Comparison of ENCODE assay signal across 7 mouse cellular contexts in the genomic region with DNA sequence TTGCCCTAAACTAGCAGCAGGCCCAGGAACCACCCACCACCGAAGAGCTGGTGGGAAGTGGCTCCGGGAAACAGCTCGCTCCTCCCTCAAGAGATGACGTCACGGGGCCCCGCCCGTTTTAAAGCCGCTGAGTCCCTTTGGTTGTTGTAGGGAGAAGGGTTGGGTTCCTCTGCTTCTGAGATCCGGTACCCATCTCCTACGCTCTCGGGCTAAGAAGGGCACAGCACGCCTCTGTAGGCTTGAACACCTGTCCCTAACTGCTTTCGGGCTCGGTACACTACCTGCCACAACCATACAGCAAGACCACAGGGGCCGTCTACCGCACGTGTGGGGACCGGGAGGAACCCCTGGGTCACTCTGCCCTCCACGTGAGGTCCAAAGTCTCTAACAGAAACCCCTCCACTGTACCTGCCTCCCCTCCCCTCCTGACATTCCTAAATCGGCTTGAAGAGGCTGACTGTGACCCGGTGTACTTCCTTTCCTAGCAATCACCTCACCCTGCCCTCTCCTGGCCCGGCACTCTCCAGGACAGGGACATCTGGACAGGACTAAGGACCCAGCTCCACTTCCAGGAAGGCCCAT. TPM values are rescaled to one million over a fixed set of nuclear protein-coding genes. Genes with fewer than 3 reads are reported as not detected.
DNase-seq lines count a peak whose midpoint lies in the region; ATAC-seq and TF ChIP-seq lines count a peak whose summit lies in the region.

No protein-coding gene starts in this region.

- peak; percentile 91 for DNase-seq in heart, embryonic 10.5 days (ENCODE audit: low spot score)
- DNase-seq in limb, embryonic 14.5 days (ENCODE audit: low spot score): peak; percentile 85
- DNase-seq in spleen, postnatal 14 days (ENCODE audit: low spot score in 2 of 2): peak; percentile 62 to 73

- H3K27me3 ChIP-seq in embryonic facial prominence, embryonic 15.5 days: no peaks in the 10 kb centered on the region
- H3K27me3 ChIP-seq in heart, embryonic 10.5 days (ENCODE audit: insufficient read depth, poor library complexity, severe bottlenecking): 0 out of 2 replicates have a peak, but pooled peaks cover 6% of the 10 kb centered on the region
- no peaks in the 10 kb centered on the region for H3K27me3 ChIP-seq in kidney, embryonic 14.5 days (ENCODE audit: control insufficient read depth, insufficient read depth, low read length)
- H3K27me3 ChIP-seq in limb, embryonic 14.5 days (ENCODE audit: control insufficient read depth, insufficient read depth, low read length): no peaks in the 10 kb centered on the region
- H3K27me3 ChIP-seq in midbrain, embryonic 16.5 days (ENCODE audit: control insufficient read depth, insufficient read depth, low read depth, low read length): no peaks in the 10 kb centered on the region

- no peaks in the 10 kb centered on the region for H3K36me3 ChIP-seq in embryonic facial prominence, embryonic 15.5 days
- no peaks in the 10 kb centered on the region for H3K36me3 ChIP-seq in heart, embryonic 10.5 days
- H3K36me3 ChIP-seq in kidney, embryonic 14.5 days (ENCODE audit: control insufficient read depth, insufficient read depth, low read length): no peaks in the 10 kb centered on the region
- no peaks in the 10 kb centered on the region for H3K36me3 ChIP-seq in limb, embryonic 14.5 days (ENCODE audit: control insufficient read depth, insufficient read depth, low read length)
- H3K36me3 ChIP-seq in midbrain, embryonic 16.5 days (ENCODE audit: control insufficient read depth, insufficient read depth, low read length): no peaks in the 10 kb centered on the region

- H3K9me3 ChIP-seq in embryonic facial prominence, embryonic 15.5 days (replicated peaks): no peaks in the 10 kb centered on the region
- H3K9me3 ChIP-seq in heart, embryonic 10.5 days: no peaks in the 10 kb centered on the region
- no peaks in the 10 kb centered on the region for H3K9me3 ChIP-seq in kidney, embryonic 14.5 days (ENCODE audit: control insufficient read depth, low read length)
- H3K9me3 ChIP-seq in limb, embryonic 14.5 days (ENCODE audit: control insufficient read depth, low read length): no peaks in the 10 kb centered on the region
- H3K9me3 ChIP-seq in midbrain, embryonic 16.5 days (replicated peaks; ENCODE audit: control insufficient read depth, low read length, poor library complexity, severe bottlenecking): no peaks in the 10 kb centered on the region

- H3K4me3 ChIP-seq in bone marrow, adult 2 months (replicated peaks; ENCODE audit: control insufficient read depth, low read depth, low read length): peak overlapping the region; percentile 57
- H3K4me3 ChIP-seq in embryonic facial prominence, embryonic 15.5 days (replicated peaks): peak overlapping the region; percentile 39
- peak overlapping the region; percentile 64 for H3K4me3 ChIP-seq in heart, embryonic 10.5 days
- peak overlapping the region; percentile 29 for H3K4me3 ChIP-seq in kidney, embryonic 14.5 days (ENCODE audit: low read length)
- H3K4me3 ChIP-seq in limb, embryonic 14.5 days (replicated peaks; ENCODE audit: low read length): peak overlapping the region; percentile 33
- H3K4me3 ChIP-seq in midbrain, embryonic 16.5 days (ENCODE audit: low read depth, low read length): peak overlapping the region; percentile 31

- peak; percentile 61 for ATAC-seq in embryonic facial prominence, embryonic 15.5 days (ENCODE audit: insufficient number of reproducible peaks, low FRiP score, low TSS enrichment, low read depth)
- peak; percentile 92 for ATAC-seq in kidney, embryonic 14.5 days (ENCODE audit: low FRiP score, low TSS enrichment)
- ATAC-seq in limb, embryonic 14.5 days (ENCODE audit: low FRiP score, low read depth): peak; percentile 83
- ATAC-seq in midbrain, embryonic 16.5 days: peak; percentile 74

- peak overlapping the region; percentile 16 for H3K27ac ChIP-seq in bone marrow, adult 2 months (ENCODE audit: control insufficient read depth, insufficient read depth, low read depth, low read length, poor library complexity)
- H3K27ac ChIP-seq in embryonic facial prominence, embryonic 15.5 days (replicated peaks): no peak overlapping the region
- peak overlapping the region; percentile 84 for H3K27ac ChIP-seq in heart, embryonic 10.5 days
- H3K27ac ChIP-seq in kidney, embryonic 14.5 days (ENCODE audit: low read depth, low read length): no peak overlapping the region
- no peak overlapping the region for H3K27ac ChIP-seq in limb, embryonic 14.5 days (replicated peaks; ENCODE audit: low read depth, low read length)
- H3K27ac ChIP-seq in midbrain, embryonic 16.5 days (ENCODE audit: low read length): no peak overlapping the region

- no peaks in the 10 kb centered on the region for H3K4me1 ChIP-seq in bone marrow, adult 2 months (ENCODE audit: control insufficient read depth, insufficient read depth, low read length)
- peaks cover 17% of the 10 kb centered on the region for H3K4me1 ChIP-seq in embryonic facial prominence, embryonic 15.5 days
- peaks cover 8% of the 10 kb centered on the region; the same call in 1 of the 2 replicates for H3K4me1 ChIP-seq in heart, embryonic 10.5 days
- no peaks in the 10 kb centered on the region for H3K4me1 ChIP-seq in kidney, embryonic 14.5 days (ENCODE audit: control insufficient read depth, insufficient read depth, low read length)
- peaks cover 3% of the 10 kb centered on the region; the same call in 1 of the 2 replicates for H3K4me1 ChIP-seq in limb, embryonic 14.5 days (ENCODE audit: control insufficient read depth, insufficient read depth, low read length)
- H3K4me1 ChIP-seq in midbrain, embryonic 16.5 days (ENCODE audit: control insufficient read depth, insufficient read depth, low read length): no peaks in the 10 kb centered on the region

- WGBS in bone marrow, adult 2 months: 5% methylated on average over 22 of the region's 22 CpGs
- 5% methylated on average over 22 of the region's 22 CpGs for WGBS in embryonic facial prominence, embryonic 15.5 days
- WGBS in heart, embryonic 10.5 days: under 1% methylated on average over 22 of the region's 22 CpGs
- WGBS in kidney, embryonic 14.5 days: 4% methylated on average over 22 of the region's 22 CpGs
- 2% methylated on average over 22 of the region's 22 CpGs for WGBS in limb, embryonic 14.5 days
- 5% methylated on average over 22 of the region's 22 CpGs for whole genome bisulfite sequencing in midbrain, embryonic 16.5 days

- TF ChIP-seq CTCF in bone marrow, adult 2 months (IDR thresholded peaks at IDR 0.05; ENCODE audit: control insufficient read depth, insufficient read depth, low read length): no peak

- H3K9ac ChIP-seq in embryonic facial prominence, embryonic 15.5 days: no peak overlapping the region
- H3K9ac ChIP-seq in kidney, embryonic 14.5 days (ENCODE audit: low read depth, low read length): peak overlapping the region; percentile 45; the same call in 1 of the 2 replicates
- peak overlapping the region; percentile 43; the same call in 1 of the 2 replicates for H3K9ac ChIP-seq in limb, embryonic 14.5 days (ENCODE audit: low read depth, low read length, severe bottlenecking)
- H3K9ac ChIP-seq in midbrain, embryonic 16.5 days (ENCODE audit: low read depth, low read length): peak overlapping the region; percentile 47; the same call in 1 of the 2 replicates

- peak overlapping the region; percentile 59 for H3K4me2 ChIP-seq in embryonic facial prominence, embryonic 15.5 days (replicated peaks)
- peak overlapping the region; percentile 47 for H3K4me2 ChIP-seq in kidney, embryonic 14.5 days (replicated peaks; ENCODE audit: low read depth, low read length)
- H3K4me2 ChIP-seq in limb, embryonic 14.5 days (replicated peaks; ENCODE audit: low read depth, low read length, severe bottlenecking): peak overlapping the region; percentile 48
- peak overlapping the region; percentile 61 for H3K4me2 ChIP-seq in midbrain, embryonic 16.5 days (ENCODE audit: low read length)

- TF ChIP-seq POLR2A in bone marrow, adult 2 months (IDR thresholded peaks at IDR 0.05; ENCODE audit: borderline replicate concordance, control insufficient read depth, low read depth, low read length): no peak
- TF ChIP-seq POLR2A in limb, embryonic 14.5 days (IDR thresholded peaks at IDR 0.05; ENCODE audit: borderline replicate concordance, extremely low read depth, insufficient read depth, insufficient read length): no peak

RNA-seq across cellular contexts. Expression of a gene that starts 58.0 kb away (rescaled TPM):
- not detected in 2 replicates for polyA plus RNA-seq in bone marrow, adult 2 months (2011; ENCODE audit: insufficient read depth, insufficient read length, low replicate concordance, missing spikeins)
- 0.16 and 0.22 TPM in 2 replicates for polyA plus RNA-seq in embryonic facial prominence, embryonic 15.5 days (2015; fragmentation: Nextera tagmentation; extraction: Ambion mirVana)
- polyA plus RNA-seq in heart, embryonic 10.5 days (2016; fragmentation: Nextera tagmentation; extraction: Ambion mirVana): 0.18 TPM in 1 of 2 replicates, not detected in the other
- 0.35 TPM in 1 of 2 replicates, not detected in the other for polyA plus RNA-seq in kidney, embryonic 14.5 days (2014; fragmentation: Nextera tagmentation; extraction: Ambion mirVana)
- polyA plus RNA-seq in limb, embryonic 14.5 days (2012; rRNA removed): not detected in 2 replicates
- not detected in 2 replicates for polyA plus RNA-seq in limb, embryonic 14.5 days (2014; fragmentation: Nextera tagmentation; extraction: Ambion mirVana)
- 0.21 TPM in 1 of 2 replicates, not detected in the other for polyA plus RNA-seq in midbrain, embryonic 16.5 days (2015; fragmentation: Nextera tagmentation; extraction: Ambion mirVana)

Comparison
In these comparisons a context has a peak if more than half of its experiments do, and no peak if none do; other contexts are left out.
1. H3K27ac ChIP-seq: peak in bone marrow, adult 2 months (single experiment) and heart, embryonic 10.5 days (single experiment); none in embryonic facial prominence, embryonic 15.5 days (single experiment), kidney, embryonic 14.5 days (single experiment), limb, embryonic 14.5 days (single experiment) and midbrain, embryonic 16.5 days (single experiment).
2. Peak in every context shown above with its lines, with median percentiles within 50 percentile points of each other: H3K4me3 ChIP-seq, ATAC-seq, H3K4me2 ChIP-seq and DNase-seq.